In the genomic region with DNA sequence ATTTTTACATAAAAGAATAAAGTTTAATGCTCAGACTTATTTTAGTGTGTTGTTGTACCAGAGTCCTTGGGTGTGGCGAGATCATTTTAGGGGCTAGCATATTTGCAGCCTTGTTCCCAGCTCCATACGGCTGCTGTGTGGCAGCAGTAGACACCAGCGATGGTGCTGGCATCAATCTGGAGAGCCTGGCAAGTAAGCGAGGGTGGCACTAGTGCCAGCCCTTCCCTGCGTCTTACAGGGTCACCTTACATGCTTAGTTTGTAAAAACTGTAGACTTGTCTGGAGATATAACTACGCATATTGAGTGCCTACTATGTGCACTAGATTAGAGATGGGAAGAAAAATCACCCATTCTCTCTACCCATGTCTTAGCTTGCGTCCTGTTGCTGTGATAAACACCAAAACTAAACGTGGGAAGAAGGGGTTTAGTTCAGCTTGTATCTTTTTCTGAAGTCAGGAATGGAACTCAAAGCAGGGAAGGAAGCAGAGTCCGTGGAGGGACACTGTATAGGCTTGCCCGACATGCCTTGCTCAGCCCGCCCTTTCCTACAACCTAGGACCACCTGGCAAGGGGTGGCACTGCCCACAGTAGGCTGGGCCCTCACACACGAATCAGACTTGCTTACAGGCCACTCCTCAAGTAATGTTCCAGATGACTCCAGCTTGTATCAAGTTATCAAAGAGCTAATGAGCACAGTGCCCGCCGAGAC, we compare ENCODE assay signal across 17 mouse cellular contexts.
DNase-seq lines count a peak whose midpoint lies in the region; ATAC-seq and TF ChIP-seq lines count a peak whose summit lies in the region.
"Had no signal": no experiment of that assay in that cellular context is flagged by ENCODE, and none has a peak within 500 bp of the region (broad histone marks: within the 10 kb centered on the region; RNA-seq: fewer than 3 reads in every experiment).

No protein-coding gene starts in this region.

- H3K9me3 ChIP-seq in heart, embryonic 10.5 days: no peaks in the 10 kb centered on the region
- H3K9me3 ChIP-seq in heart, embryonic 12.5 days (replicated peaks): no peaks in the 10 kb centered on the region
- no peaks in the 10 kb centered on the region for H3K9me3 ChIP-seq in lung, postnatal 0 days (ENCODE audit: low read length)
- H3K9me3 ChIP-seq: midbrain, embryonic 13.5 days had no signal

- H3K4me2 ChIP-seq in heart, embryonic 12.5 days: no peak overlapping the region
- no peak overlapping the region for H3K4me2 ChIP-seq in lung, postnatal 0 days (replicated peaks; ENCODE audit: low read depth, low read length)
- H3K4me2 ChIP-seq: midbrain, embryonic 13.5 days had no signal

- 93% methylated on average over 14 of the region's 14 CpGs for WGBS in heart, embryonic 10.5 days
- WGBS in heart, embryonic 12.5 days: 85% methylated on average over 14 of the region's 14 CpGs
- WGBS in lung, postnatal 0 days: 89% methylated on average over 14 of the region's 14 CpGs

- peak; percentile 47 to 58 for DNase-seq in cerebellum, postnatal 14 days
- no peak for DNase-seq in cerebellum, adult 18-20 months
- peak; percentile 56 for DNase-seq in heart, embryonic 10.5 days (ENCODE audit: low spot score)
- peak; percentile 47 to 48 for DNase-seq in heart, postnatal 10 days
- DNase-seq in thymus, postnatal 4 days: no peak
- no peak for DNase-seq in lung, postnatal 0 days (ENCODE audit: low spot score)
- DNase-seq: B cell, adult 2 months; cerebellum, postnatal 36 days; liver; lung, adult 18-20 months; lung, postnatal 4 days; spleen, adult 18-20 months; thymus, postnatal 25 days had no signal

- H3K4me1 ChIP-seq in heart, embryonic 10.5 days: peaks cover 80% of the 10 kb centered on the region
- H3K4me1 ChIP-seq in heart, embryonic 12.5 days (replicated peaks): peaks cover 67% of the 10 kb centered on the region
- peaks cover 19% of the 10 kb centered on the region for H3K4me1 ChIP-seq in brown adipose tissue, adult 24 weeks (ENCODE audit: control insufficient read depth, insufficient read depth, insufficient read length, low read length)
- H3K4me1 ChIP-seq in lung, postnatal 0 days (ENCODE audit: insufficient read depth, low read depth, low read length): no peaks in the 10 kb centered on the region

- TF ChIP-seq EP300 in lung, postnatal 0 days (IDR thresholded peaks at IDR 0.05): no peak

- H3K9ac ChIP-seq in heart, embryonic 12.5 days: no peak overlapping the region
- H3K9ac ChIP-seq in lung, postnatal 0 days (replicated peaks; ENCODE audit: low read depth): no peak overlapping the region
- H3K9ac ChIP-seq: midbrain, embryonic 13.5 days had no signal

- ATAC-seq in heart, embryonic 12.5 days (ENCODE audit: insufficient number of reproducible peaks, low FRiP score): no peak
- no peak for ATAC-seq in lung, postnatal 0 days
- ATAC-seq: midbrain, embryonic 13.5 days had no signal

- H3K27me3 ChIP-seq in heart, embryonic 10.5 days (ENCODE audit: insufficient read depth, poor library complexity, severe bottlenecking): no peaks in the 10 kb centered on the region
- no peaks in the 10 kb centered on the region for H3K27me3 ChIP-seq in heart, embryonic 12.5 days (replicated peaks)
- H3K27me3 ChIP-seq in lung, postnatal 0 days (replicated peaks; ENCODE audit: insufficient read depth, low read length): no peaks in the 10 kb centered on the region
- H3K27me3 ChIP-seq: midbrain, embryonic 13.5 days had no signal

- intact Hi-C loops in heart, postnatal 10 days (cut with DNase I): loop anchor here (5.0 kb wide), 1 partner anchor 54 kb away; no protein-coding TSS in a partner anchor

- H3K36me3 ChIP-seq in heart, embryonic 10.5 days: peaks cover 10% of the 10 kb centered on the region; the same call in 1 of the 2 replicates
- peaks cover 6% of the 10 kb centered on the region; the same call in 1 of the 2 replicates for H3K36me3 ChIP-seq in heart, embryonic 12.5 days
- H3K36me3 ChIP-seq in lung, postnatal 0 days (ENCODE audit: insufficient read depth, low read length): no peaks in the 10 kb centered on the region
- H3K36me3 ChIP-seq: midbrain, embryonic 13.5 days had no signal

- H3K27ac ChIP-seq in heart, embryonic 10.5 days: peak overlapping the region; percentile 73
- no peak overlapping the region for H3K27ac ChIP-seq in heart, embryonic 12.5 days (ENCODE audit: poor library complexity, severe bottlenecking)
- H3K27ac ChIP-seq in brown adipose tissue, adult 24 weeks (replicated peaks; ENCODE audit: low read depth, low read length): peak overlapping the region; percentile 38; the same call in 1 of the 2 replicates
- no peak overlapping the region for H3K27ac ChIP-seq in lung, postnatal 0 days (ENCODE audit: low read length)
- H3K27ac ChIP-seq: midbrain, embryonic 13.5 days; stomach, postnatal 0 days had no signal

- no peak overlapping the region for H3K4me3 ChIP-seq in heart, embryonic 10.5 days
- H3K4me3 ChIP-seq in heart, embryonic 12.5 days: no peak overlapping the region
- no peak overlapping the region for H3K4me3 ChIP-seq in brown adipose tissue, adult 24 weeks (ENCODE audit: insufficient read depth, low read depth, low read length)
- no peak overlapping the region for H3K4me3 ChIP-seq in lung, postnatal 0 days (ENCODE audit: low read depth, low read length)
- H3K4me3 ChIP-seq: midbrain, embryonic 13.5 days had no signal

- TF ChIP-seq CTCF in lung, postnatal 0 days (IDR thresholded peaks at IDR 0.05): no peak

Comparison
In these comparisons a context has a peak if more than half of its experiments do, and no peak if none do; other contexts are left out.
1. DNase-seq: peak in cerebellum, postnatal 14 days (2 of 2), heart, embryonic 10.5 days (single experiment) and heart, postnatal 10 days (2 of 2); none in cerebellum, adult 18-20 months (0 of 2), thymus, postnatal 4 days (single experiment) and lung, postnatal 0 days (single experiment).
2. H3K27ac ChIP-seq: peak in heart, embryonic 10.5 days (single experiment) and brown adipose tissue, adult 24 weeks (single experiment); none in heart, embryonic 12.5 days (single experiment) and lung, postnatal 0 days (single experiment).